Mouse (Mus musculus) limb, embryonic 15.5 days (tissue): ENCODE measurements around the gene Sgo1. TPM values are rescaled to one million over a fixed set of nuclear protein-coding genes. Genes with fewer than 3 reads are reported as not detected.

ENCODE experiments used
- ATAC-seq: fragments of 200-750 bp; cut with Nextera tagmentation; 2 replicates; pipeline ENCODE4 v1.8.0; 2017; ENCODE audit warnings: low read depth, moderate TSS enrichment; ENCODE audit not compliant: insufficient number of reproducible peaks, low FRiP score, low TSS enrichment
- H3K27ac ChIP-seq: fragments of 300-500 bp; sonication (generic); 2 replicates; pipeline ENCODE4 v1.5.1; 2015; ENCODE audit warnings: moderate library complexity, mild to moderate bottlenecking, inconsistent platforms
- H3K27me3 ChIP-seq: fragments of 300-500 bp; sonication (generic); 2 replicates; pipeline ENCODE4 v1.6.1; 2015; ENCODE audit warnings: inconsistent platforms
- H3K36me3 ChIP-seq: fragments of 300-500 bp; sonication (generic); 2 replicates; pipeline ENCODE4 v1.6.1; 2015; ENCODE audit warnings: inconsistent platforms
- H3K4me1 ChIP-seq: fragments of 300-500 bp; sonication (generic); 2 replicates; pipeline ENCODE4 v1.6.1; 2015; ENCODE audit warnings: inconsistent platforms
- H3K4me2 ChIP-seq: fragments of 300-500 bp; sonication (generic); 2 replicates; pipeline ENCODE4 v1.6.1; 2015; ENCODE audit warnings: mild to moderate bottlenecking, inconsistent platforms
- H3K4me3 ChIP-seq: fragments of 300-500 bp; sonication (generic); 2 replicates; pipeline ENCODE4 v1.5.1; 2015; ENCODE audit warnings: mild to moderate bottlenecking, inconsistent platforms
- H3K9ac ChIP-seq: fragments of 300-500 bp; sonication (generic); 2 replicates; pipeline ENCODE4 v1.6.1; 2015; ENCODE audit warnings: inconsistent platforms
- H3K9me3 ChIP-seq: fragments of 300-500 bp; sonication (generic); 2 replicates; pipeline ENCODE4 v1.6.1; 2016; ENCODE audit warnings: inconsistent platforms
- WGBS: fragments of 180-500 bp; shearing (Covaris S2); methylation state at CpG from one replicate; pipeline ENCODE4 v1.1.7; 2015; 5-methylcytosine and 5-hydroxymethylcytosine counted together
- polyA plus RNA-seq: library from polyadenylated mRNA; unstranded; fragments of >200 nt; fragmentation: Nextera tagmentation; extraction: Ambion mirVana; gene quantifications from 2 replicates; pipeline ENCODE4 v1.2.1, GENCODE M21; 2015

Gene Sgo1
- polyA plus RNA-seq, 1 experiment from 2014 or later, result 26.5 TPM

DNA sequence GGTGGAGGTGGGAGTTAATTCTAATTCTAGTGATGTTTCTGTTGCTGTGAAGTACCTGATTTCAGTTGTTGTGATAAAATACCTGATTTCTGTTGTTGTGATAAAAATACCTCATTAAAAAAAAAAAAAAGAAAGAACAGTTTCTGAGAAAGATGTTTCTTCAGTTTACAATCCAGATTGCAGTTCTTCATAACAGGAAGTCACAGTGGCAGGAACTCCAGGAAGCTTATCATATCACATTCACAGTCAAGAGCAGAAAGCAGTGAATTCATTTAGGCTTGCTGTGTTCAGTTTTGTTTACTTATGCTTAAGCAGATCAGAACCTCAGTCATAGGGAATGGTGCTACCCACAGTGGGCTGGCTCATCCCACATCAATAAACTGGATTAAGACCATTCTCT lies 57.8 kb downstream of the Sgo1 start:
- Histone ChIP-seq H3K4me1 (no peaks in the 10 kb centered on the region), H3K36me3 (peaks cover 15% of the 10 kb centered on the region), H3K27ac (no peak overlapping the region), H3K27me3 (no peaks in the 10 kb centered on the region), H3K4me2 (no peak overlapping the region), H3K9ac (no peak overlapping the region), H3K4me3 (no peak overlapping the region), H3K9me3 (no peaks in the 10 kb centered on the region)
- ATAC-seq, result no peak

DNA sequence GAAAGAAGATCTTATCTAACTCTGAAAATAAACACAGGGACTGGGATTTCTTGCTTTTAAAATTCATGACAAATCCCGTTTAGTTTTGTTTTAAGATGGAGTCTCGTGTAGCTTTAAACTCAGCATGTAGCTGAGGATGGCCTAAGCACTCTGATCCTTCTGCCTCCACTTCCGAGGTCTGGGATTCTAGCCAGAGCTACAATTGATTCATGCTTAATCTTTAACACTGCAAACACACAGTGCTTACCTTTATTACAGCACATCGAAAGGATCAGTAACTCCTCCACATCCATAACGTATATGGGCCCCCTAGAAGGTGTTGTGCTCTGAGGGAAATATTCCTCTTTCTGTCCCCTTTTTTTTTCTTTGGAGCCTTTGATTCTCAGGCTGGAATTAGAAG lies 61.0 kb downstream of the Sgo1 start:
- Histone ChIP-seq H3K4me3 (no peak overlapping the region), H3K27ac (no peak overlapping the region), H3K9ac (no peak overlapping the region), H3K4me2 (no peak overlapping the region), H3K27me3 (no peaks in the 10 kb centered on the region), H3K9me3 (no peaks in the 10 kb centered on the region), H3K4me1 (no peaks in the 10 kb centered on the region), H3K36me3 (peaks cover 18% of the 10 kb centered on the region)
- 68% methylated on average over 5 of the region's 5 CpGs for WGBS
- ATAC-seq, result no peak

DNA sequence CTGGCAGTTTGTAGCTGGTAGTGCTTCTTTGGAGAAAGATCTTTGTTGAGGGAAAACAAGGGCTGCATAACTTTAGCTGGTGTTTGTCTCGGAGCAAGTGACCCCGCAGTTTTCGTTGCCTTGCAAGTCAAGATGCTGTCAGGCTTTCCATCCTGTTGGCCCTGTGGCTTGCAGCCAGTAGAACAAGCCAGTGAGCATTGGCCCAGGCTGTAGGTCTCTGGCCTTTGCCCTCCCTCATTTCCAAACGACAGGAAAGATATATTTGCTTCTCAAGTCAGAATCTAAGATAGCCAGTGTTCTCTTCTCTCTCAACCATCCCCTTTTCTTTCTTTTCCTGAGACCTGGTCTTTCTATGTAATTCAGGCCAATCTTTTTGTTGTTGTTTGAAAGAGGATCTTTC lies 61.6 kb downstream of the Sgo1 start:
- no peak for ATAC-seq
- H3K36me3 ChIP-seq, result peaks cover 13% of the 10 kb centered on the region
- no peaks in the 10 kb centered on the region for H3K4me1 ChIP-seq
- no peak overlapping the region for H3K4me3 ChIP-seq
- H3K9ac ChIP-seq, result no peak overlapping the region
- H3K4me2 ChIP-seq, result no peak overlapping the region
- WGBS, result 78% methylated on average over 4 of the region's 4 CpGs
- no peaks in the 10 kb centered on the region for H3K9me3 ChIP-seq
- no peak overlapping the region for H3K27ac ChIP-seq
- no peaks in the 10 kb centered on the region for H3K27me3 ChIP-seq

DNA sequence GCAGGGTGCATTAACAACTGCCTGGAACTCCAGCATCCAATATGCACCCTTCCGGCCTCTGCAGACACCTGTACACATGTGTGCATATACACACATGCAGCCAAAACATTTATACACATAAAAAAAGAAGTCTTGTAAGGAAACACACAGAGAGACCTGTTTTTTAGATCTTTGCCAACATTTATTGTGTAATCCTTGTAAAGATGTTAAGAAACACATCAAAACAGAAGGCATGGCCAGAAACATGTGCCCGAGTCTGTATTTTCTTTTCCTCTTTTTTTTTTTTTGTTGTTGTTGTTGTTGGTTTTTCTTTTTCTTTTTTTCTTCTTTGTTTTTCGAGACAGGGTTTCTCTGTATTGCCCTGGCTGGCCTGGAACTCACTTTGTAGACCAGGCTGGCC lies 63.0 kb downstream of the Sgo1 start:
- H3K27ac ChIP-seq, result no peak overlapping the region
- H3K36me3 ChIP-seq, result peaks cover 11% of the 10 kb centered on the region
- no peak overlapping the region for H3K4me2 ChIP-seq
- ATAC-seq, result no peak
- 90% methylated on average over 3 of the region's 3 CpGs for WGBS
- no peak overlapping the region for H3K9ac ChIP-seq
- no peak overlapping the region for H3K4me3 ChIP-seq
- H3K9me3 ChIP-seq, result no peaks in the 10 kb centered on the region
- no peaks in the 10 kb centered on the region for H3K4me1 ChIP-seq
- H3K27me3 ChIP-seq, result no peaks in the 10 kb centered on the region

Other genes with a start within 250 kb of the Sgo1 start
- 0.40 and 0.71 TPM in 2 replicates for gene Efhb, start 226.0 kb downstream of the Sgo1 start, polyA plus RNA-seq
- 87.3 and 91.6 TPM in 2 replicates for gene Rab5a, start 210.1 kb downstream of the Sgo1 start, polyA plus RNA-seq
- gene Pp2d1, start 149.9 kb downstream of the Sgo1 start, polyA plus RNA-seq, result 0.19 and 0.20 TPM in 2 replicates
- gene Kat2b, start 122.5 kb downstream of the Sgo1 start, polyA plus RNA-seq, result 6.5 and 6.6 TPM in 2 replicates
- not detected in 2 replicates for gene Sult1c2, start 157.0 kb upstream of the Sgo1 start, polyA plus RNA-seq